Mouse (Mus musculus): Measurements from ENCODE around the gene Syt5.

DNA sequence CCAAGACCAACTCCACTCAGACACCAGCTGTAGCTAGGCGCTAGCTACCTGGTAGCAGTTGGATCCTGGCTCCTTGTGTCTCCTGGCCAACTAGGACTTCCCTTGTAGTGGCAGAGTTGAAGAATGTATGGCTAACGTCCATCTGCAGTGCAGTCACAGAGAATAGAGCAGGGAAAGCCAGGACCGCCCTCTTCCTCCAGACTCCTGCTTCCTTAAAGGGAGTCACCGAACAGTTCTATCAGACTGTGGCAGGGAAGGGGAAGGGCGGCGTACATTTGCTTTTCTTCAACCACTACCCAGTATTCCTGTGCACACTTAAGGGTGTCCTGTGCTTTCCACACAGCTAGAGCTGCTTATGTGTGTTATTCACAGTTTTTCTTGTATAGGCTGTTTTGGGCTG lies 56.0 kb downstream of the Syt5 start:
- TF ChIP-seq UBTF (IDR thresholded peaks at IDR 0.05; ENCODE audit: borderline replicate concordance, insufficient read depth, low read depth, low read length) (no peak), USF1 (IDR thresholded peaks at IDR 0.05; ENCODE audit: low read depth, low read length) (no peak), E2F4 (IDR thresholded peaks at IDR 0.05; ENCODE audit: borderline replicate concordance, low read depth, low read length) (no peak), CTCF (IDR thresholded peaks at IDR 0.05 in 2 of 3, conservative IDR thresholded peaks at IDR 0.05 in 1 of 3; ENCODE audit: control insufficient read depth in 1 of 3, insufficient read depth in 1 of 3, low read depth in 2 of 3, low read length in 3 of 3, poor library complexity in 1 of 3, severe bottlenecking in 1 of 3) (no peak), POLR2A (IDR thresholded peaks at IDR 0.05; ENCODE audit: control insufficient read depth in 1 of 2, insufficient read depth in 1 of 2, low read depth in 1 of 2, low read length in 2 of 2, poor library complexity in 1 of 2) (no peak), POLR2AphosphoS5 (IDR thresholded peaks at IDR 0.05; ENCODE audit: borderline replicate concordance, low read depth, low read length) (no peak), ZNF384 (IDR thresholded peaks at IDR 0.05; ENCODE audit: low read depth, low read length) (no peak)
